Mouse (Mus musculus): ENCODE measurements around the gene Ccnt1.

Gene Ccnt1

DNA sequence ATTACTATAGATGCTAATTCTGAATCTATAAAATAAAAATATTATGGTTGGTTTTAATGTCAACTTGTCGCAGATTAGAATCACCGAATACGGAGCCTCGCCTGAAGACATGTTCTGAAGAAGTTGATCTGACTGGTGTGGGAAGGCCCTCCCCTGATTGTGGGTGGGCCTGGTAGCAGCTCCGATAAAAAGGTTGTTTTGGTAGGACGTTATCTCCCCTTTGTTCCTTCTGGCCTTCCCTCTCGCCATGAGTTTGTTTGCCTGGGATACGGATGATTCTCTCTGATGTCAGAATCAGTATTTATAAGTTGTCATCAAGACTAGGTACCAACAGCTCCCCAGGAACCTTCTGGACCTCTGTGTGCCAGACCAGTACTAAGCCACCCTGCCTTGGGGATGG lies 58.5 kb downstream of the Ccnt1 start:
- in situ Hi-C loops (cut with MboI, MseI), result no loop called here

DNA sequence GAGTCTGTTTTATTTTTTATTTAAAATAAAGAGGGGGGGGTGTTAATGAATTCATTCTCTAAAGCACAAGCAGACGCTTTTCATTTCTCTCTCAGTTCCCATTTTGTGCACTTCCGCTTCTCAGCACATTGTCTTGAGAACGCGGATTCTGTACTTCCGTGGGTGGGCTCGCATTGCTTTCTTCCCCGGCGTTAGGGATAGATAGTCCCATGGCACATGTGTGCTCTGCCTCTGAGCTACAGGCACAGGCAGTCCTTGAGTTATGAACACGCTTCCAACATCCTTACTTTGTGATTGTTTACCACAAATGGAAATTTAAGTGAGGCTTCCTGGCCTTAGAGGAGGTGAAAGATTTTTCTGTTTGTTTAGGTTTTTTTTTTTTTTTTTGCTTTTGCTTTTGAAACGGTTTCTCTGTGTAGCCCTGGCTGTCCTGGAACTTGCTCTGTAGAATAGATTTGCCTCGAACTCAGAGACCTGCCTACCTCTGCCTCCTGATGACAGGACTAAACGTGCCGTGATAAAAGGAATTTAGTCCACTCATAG lies 59.3 kb downstream of the Ccnt1 start:
- in situ Hi-C loops (cut with MboI, MseI), result no loop called here

DNA sequence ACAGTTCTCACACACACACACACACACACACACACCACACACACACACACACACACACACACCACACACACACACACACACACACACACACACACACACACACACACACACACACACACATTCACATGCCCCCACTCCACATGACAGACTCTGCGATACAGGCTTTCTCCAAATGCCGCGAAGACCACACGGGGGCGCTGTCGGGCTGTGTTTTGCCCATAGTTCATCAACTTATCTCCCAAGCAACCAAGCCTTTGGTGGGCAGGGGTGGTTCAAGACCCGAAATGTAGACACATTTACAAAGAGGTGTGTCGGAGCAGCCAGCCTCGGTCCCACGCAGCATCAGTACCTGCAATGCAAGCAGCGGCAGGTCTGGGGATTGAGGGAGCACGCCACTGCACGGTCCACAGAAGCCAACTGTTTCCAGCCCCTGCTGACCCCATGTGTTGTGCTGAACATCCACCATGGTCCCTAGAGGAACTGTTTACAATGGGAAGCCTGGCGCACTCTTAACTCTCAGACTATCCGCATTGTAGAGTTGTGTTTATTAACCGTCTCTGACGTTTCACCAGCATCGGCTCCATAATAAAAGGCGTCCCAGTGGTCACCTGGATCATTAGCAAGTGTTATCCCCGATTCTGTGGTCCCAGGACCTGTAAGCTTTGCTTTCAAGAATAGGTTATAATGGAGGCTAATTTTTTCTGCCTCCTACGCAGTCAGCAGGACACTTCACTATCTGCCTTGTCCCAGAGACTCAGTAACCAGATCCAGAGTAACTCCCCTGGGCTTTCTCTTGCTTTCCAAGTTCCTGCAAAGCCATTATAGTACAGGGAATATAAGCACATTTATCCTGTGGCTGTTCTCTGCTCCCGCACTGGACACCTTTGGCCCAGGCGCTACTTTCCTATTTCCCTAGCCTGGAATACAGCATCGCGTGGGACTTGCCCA lies 60.0 kb downstream of the Ccnt1 start:
- in situ Hi-C loops (cut with MboI, MseI), result no loop called here

DNA sequence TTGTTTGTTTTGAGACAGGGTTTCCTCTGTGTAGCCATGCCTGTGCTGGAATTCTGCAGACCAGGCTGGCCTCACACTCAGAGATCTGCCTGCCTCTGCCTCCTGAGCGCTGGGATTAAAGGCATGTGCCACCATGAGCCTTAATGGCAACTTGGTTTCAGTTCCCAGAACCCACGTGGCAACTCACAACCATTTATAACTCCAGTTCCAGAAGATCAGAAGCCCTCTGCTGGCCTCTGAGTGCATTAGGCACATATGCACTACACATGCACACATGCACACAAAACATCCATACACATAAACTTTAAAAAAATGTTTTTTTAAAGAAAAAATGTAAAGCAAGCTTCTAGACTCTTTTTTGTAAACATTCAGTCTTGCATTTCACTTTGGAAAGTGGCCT lies 61.3 kb downstream of the Ccnt1 start:
- in situ Hi-C loops (cut with MboI, MseI), result loop anchor here (10.0 kb wide), 1 partner anchor 325 kb away; no protein-coding TSS in a partner anchor

DNA sequence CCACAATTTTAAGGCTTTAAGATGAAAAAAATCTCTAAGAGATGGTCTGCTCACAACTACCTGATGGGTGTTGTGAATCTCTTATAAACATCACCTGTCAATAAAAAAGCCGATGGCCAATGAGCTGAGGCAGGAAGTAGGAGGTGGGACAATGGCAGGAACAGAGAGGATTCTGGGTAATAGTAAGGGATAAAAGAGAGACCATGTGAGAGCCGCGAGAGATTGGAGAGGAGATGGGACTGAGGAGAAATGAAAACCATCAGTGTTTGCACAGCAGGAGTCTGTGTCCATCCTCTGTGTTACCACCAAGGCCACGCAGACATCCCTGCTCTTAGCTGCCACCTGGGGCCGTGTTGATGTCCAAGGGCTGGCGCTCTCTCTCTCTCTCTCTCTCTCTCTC lies 63.4 kb downstream of the Ccnt1 start:
- in situ Hi-C loops (cut with MboI, MseI), result loop anchor here (10.0 kb wide), 1 partner anchor 323 kb away; no protein-coding TSS in a partner anchor

DNA sequence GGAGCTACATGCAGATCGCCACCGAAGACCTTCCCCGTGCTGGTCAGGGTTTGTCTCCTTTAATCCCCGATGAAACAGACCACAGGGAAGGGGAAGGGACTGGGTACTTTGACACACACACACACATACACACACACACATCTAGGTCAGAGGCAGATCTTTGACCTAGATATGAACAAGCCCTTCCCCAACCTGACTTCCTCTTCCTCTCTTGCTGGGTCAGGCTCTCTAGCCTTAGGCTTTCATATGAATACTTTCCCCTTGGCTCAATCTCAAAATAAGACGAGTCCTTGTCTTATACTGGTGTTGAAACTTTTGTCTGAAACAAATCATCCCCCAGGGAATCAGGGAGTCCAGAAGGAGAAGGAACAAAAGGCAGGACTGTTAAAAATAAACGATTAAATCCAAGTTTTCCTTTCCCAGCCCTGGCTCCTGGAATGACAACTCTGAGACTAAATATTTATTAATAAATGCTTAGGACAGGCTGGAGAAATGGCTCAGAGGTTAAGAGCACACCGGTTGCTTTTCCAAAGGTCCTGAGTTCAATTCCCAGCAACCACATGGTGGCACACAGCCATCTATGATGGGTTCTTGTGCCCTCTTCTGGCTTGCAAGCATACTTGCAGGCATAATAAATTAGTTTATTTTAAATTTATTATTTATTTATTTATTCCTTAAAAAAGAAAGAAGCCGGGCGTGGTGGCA lies 64.3 kb downstream of the Ccnt1 start:
- in situ Hi-C loops (cut with MboI, MseI), result loop anchor here (10.0 kb wide), 1 partner anchor 322 kb away; no protein-coding TSS in a partner anchor

DNA sequence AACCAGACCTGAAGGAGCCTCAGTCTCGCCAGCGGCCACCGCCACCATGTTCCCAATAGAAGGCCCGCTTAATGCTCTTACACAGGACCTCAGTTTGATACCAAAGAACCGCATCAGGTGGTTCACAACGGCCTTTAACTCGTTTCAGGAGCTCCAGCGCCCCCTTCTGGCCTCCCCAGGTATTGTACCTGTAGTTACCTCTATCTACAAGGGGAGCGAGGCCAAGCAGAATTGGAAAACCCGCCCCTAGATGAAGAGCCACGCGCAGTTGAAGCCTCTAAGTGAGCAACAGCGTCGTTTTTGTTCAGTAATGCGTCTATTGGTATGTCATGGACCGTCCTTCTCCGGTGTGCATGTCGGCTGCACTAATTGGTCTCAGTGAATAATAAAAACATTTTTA lies 66.2 kb downstream of the Ccnt1 start:
- in situ Hi-C loops (cut with MboI, MseI), result loop anchor here (10.0 kb wide), 1 partner anchor 320 kb away; no protein-coding TSS in a partner anchor

DNA sequence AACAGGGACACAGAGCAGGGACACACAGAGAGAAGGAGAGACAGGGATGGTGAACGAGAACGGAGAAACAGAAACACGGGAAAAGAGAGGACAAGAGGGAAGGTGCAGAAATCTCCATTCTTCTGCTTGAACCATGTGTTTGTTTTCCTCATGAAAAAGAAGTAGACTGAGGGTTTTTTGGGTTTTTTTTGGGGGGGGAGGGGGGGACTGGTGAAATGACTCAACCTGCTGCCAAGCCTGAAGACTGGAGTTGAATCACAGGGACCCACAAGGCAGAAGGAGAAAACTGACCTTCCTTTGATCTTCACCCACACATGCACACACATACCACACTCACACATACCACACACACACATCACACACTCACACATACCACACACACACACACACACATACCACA lies 67.4 kb downstream of the Ccnt1 start:
- in situ Hi-C loops (cut with MboI, MseI), result loop anchor here (10.0 kb wide), 1 partner anchor 319 kb away; no protein-coding TSS in a partner anchor

DNA sequence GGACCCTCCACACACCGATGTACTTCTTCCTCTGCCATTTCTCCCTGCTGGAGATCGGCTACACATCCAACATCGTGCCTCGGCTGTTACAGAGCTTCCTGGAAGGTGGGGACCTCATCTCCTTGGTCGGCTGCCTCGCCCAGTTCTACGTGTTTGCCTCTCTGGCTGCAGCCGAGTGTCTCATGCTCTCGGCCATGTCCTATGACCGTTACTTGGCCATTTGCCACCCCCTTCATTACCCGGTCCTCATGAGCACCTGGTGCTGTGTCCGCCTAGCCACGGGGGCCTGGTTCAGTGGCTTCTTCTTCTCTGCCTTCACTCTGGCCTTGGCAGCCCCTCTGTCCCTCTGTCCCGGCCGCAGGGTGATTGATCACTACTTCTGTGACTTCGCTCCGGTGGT lies 73.1 kb downstream of the Ccnt1 start:
- in situ Hi-C loops (cut with MboI, MseI), result no loop called here

DNA sequence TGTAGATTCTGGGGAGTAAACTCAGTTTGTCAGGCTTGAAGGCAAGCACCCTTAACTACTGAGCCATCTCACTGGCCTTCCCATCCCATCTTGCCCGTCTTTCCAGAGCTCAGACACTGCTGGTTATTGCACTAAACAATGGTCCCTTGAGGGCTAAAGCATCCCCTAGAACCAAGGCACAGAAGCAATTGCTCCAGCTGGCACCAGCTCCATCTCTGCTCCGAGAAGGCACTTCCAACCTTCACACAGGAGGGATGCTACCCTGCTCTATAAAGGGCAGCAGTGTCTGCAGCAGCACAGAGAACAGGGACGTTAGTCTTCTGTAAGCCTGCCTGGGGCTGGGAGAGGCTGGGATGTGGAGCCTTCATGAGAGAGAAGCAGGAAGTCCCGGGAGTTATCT lies 78.6 kb downstream of the Ccnt1 start, which contains the start of gene Olfr279:
Olfr279 (plus strand) TSS at position 301 of the 400 bp plus-strand sequence.
- in situ Hi-C loops (cut with MboI, MseI), result no loop called here

DNA sequence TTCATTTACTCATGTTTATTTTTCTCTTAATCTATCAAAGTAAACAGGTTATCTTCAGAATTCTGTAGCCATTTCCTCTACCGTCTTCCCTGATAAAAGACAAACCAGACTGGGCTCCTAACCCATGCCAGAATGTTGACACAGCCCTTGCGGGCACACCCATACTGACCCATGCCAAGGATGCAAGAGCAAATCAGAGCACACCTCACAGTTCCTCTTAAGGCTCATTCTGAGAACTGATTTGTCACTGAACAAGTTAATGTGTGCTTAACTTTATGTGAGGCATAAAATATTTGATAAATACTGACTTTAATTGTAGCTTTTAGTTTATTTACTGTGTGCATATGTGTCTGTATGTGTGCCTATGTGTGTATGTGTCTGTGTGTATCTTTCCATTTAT lies 79.4 kb downstream of the Ccnt1 start:
- in situ Hi-C loops (cut with MboI, MseI), result no loop called here
